Mouse (Mus musculus) cortical plate, adult 2 months (tissue): Measurements from ENCODE around the gene Ptprn2. TPM values are rescaled to one million over a fixed set of nuclear protein-coding genes. Genes with fewer than 3 reads are reported as not detected.
A peak's percentile ranks its signal among the peaks of the same experiment; 100 is the strongest.

Experiments used
- H3K27ac ChIP-seq: fragments of 200-500 bp; 2 replicates; pipeline ENCODE4 v1.5.1; 2012; ENCODE audit warnings: low read length, control low read depth, inconsistent platforms; ENCODE audit not compliant: insufficient read depth
- H3K4me1 ChIP-seq: fragments of 200-500 bp; 2 replicates; pipeline ENCODE4 v1.6.1; 2011; ENCODE audit warnings: low read length; ENCODE audit not compliant: control insufficient read depth, insufficient read depth
- H3K4me3 ChIP-seq: fragments of 200-500 bp; 2 replicates; pipeline ENCODE4 v1.5.1; 2011; ENCODE audit warnings: mild to moderate bottlenecking, low read length, control low read depth; ENCODE audit not compliant: insufficient read depth
- CTCF ChIP-seq: fragments of 200-500 bp; IDR thresholded peaks from 2 replicates; pipeline ENCODE4 v1.5.1; 2011; ENCODE audit warnings: mild to moderate bottlenecking, control low read depth, low read length; ENCODE audit not compliant: insufficient read depth; ENCODE audit errors: extremely low read depth
- POLR2A ChIP-seq: fragments of 200-500 bp; IDR thresholded peaks from 2 replicates; pipeline ENCODE4 v1.6.1; 2011; ENCODE audit warnings: mild to moderate bottlenecking, low read length, control low read depth; ENCODE audit not compliant: insufficient read depth; ENCODE audit errors: extremely low read depth
- polyA plus RNA-seq: library from polyadenylated mRNA; depleted of rRNA; stranded (reverse); fragments of >200 nt; gene quantifications from 2 replicates; pipeline ENCODE4 v1.2.3, GENCODE M21; 2012

Ptprn2 gene
- polyA plus RNA-seq, 1 experiment = 165 TPM

- TF ChIP-seq CTCF = no peak
- TF ChIP-seq POLR2A = no peak
- Histone ChIP-seq H3K4me1 (peaks cover 23% of the 10 kb centered on the region), H3K4me3 (no peak overlapping the region), H3K27ac (no peak overlapping the region)
Measured at GRCm38 (mm10) chr12:116597670-116598069, 112.2 kb downstream of the Ptprn2 start.

DNA sequence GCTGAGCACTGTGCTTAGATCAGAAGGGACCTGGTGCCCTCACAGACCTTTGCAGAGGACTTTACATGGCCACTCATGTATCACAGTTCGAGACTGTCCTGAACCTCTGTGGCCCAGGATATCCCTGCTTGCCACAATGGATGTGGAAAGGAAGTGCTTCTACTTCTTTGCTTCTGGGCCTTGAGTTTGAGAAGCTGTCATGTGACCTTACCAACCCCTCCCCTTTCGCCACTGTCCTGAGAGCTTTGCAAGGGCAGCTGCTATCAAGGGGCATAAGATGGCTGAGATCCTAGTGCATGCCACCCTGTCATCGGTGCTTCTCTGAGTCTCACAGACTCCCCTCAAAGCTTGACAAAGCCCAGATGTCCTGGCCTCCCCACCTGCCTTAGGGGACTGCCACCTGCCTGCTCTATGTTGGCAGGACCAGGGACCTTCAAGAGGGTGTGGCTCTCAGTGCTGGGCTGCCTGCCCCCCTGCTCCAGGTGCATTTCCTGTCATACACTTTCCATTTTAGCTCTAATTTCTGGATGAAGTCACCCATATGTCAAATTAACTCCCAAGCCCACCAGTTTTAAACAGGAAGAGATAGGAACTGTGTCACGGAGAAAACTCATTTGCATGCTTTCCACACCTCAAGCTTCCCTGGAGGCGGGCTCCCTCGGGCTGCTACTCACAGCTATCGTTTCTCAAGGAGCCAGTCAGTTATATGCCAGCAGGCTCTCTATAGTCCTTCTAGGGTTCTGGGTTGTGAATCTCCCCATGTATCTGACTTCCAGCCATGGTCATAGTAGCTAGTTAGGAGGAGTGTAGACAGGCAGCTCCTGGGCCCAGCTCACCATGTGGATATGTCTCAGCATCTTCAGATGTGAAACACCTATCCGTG, 112.8 kb downstream of the Ptprn2 start:
- peak overlapping the region; percentile 17 for H3K27ac ChIP-seq
- TF ChIP-seq CTCF (no peak), POLR2A (no peak)
- H3K4me1 ChIP-seq = peaks cover 23% of the 10 kb centered on the region
- no peak overlapping the region for H3K4me3 ChIP-seq

DNA sequence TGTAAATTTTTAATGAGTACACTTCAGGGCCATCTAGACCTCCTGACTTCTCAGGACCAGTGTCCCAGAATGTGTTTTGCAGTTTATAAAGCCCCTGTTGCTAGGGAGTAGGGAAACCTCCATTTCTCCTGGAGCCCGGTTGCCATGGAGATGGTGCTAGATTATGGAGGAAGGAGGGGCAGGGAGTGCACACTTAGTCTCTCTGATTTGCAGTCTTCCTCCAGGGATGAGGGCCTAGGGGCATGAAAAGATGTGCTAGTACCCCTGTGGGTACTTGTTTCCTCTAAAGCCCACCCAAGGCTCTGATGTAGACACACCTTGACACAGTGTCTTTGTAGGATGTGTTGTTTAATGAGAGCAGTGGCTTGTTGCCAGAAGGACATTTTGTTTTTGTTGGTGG, 114.0 kb downstream of the Ptprn2 start:
- H3K27ac ChIP-seq = peak overlapping the region; percentile 21; the same call in 1 of the 2 replicates
- H3K4me3 ChIP-seq = no peak overlapping the region
- no peak for TF ChIP-seq CTCF
- peaks cover 21% of the 10 kb centered on the region for H3K4me1 ChIP-seq

DNA sequence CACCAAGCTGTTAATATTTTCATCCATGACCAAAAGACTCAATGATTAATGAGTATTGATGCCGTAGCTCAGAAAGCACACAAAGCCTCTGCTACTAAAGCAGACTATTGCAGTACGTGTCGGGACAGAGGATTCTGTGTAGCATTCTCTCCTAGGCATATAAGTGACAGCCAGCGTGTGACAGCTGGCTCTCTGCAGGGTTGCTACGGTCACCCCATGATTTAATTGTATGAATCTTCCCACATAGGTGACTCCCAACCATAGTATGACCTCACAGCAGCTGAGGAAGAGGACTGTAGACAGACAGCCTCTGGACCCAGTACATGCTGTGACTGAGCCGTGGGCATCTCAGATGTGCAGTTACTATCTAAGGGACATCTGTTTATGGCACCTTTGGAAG, 114.5 kb downstream of the Ptprn2 start:
- peak overlapping the region; percentile 80 for H3K27ac ChIP-seq
- no peak overlapping the region for H3K4me3 ChIP-seq
- H3K4me1 ChIP-seq = peaks cover 17% of the 10 kb centered on the region
- no peak for TF ChIP-seq POLR2A
- TF ChIP-seq CTCF = no peak

GRCm38 (mm10) chr12:116601395-116601794, 115.9 kb downstream of the Ptprn2 start:
- TF ChIP-seq CTCF = no peak
- TF ChIP-seq POLR2A = no peak
- peaks cover 20% of the 10 kb centered on the region for H3K4me1 ChIP-seq
- H3K27ac ChIP-seq = no peak overlapping the region
- no peak overlapping the region for H3K4me3 ChIP-seq

- peaks cover 20% of the 10 kb centered on the region for H3K4me1 ChIP-seq
- no peak for TF ChIP-seq CTCF
- TF ChIP-seq POLR2A = no peak
- H3K4me3 ChIP-seq = no peak overlapping the region
- H3K27ac ChIP-seq = 0 out of 2 replicates have a peak overlapping the region, but pooled peaks have one; percentile 10
Measured at GRCm38 (mm10) chr12:116601921-116602320, 116.4 kb downstream of the Ptprn2 start.

DNA sequence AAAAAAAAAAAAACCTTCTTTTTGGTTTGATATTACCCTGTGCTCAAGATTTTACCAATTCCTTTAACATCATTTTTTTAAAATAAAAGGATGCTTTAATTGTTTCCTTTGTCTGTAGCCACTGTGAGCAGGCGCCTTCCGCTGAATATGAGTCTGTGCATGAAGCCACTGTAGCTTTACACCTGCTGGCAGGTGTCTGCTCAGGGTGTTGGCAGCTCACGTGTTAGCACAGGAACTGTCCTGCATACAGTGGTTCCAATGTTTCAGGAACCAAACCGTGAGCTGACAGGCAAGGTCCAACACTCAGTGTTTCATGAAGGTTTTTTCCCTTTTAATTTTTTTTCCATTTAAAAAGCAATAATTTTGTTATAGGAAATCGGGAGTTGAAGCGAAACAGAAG, 123.1 kb downstream of the Ptprn2 start:
- H3K4me3 ChIP-seq = no peak overlapping the region
- no peak overlapping the region for H3K27ac ChIP-seq
- peaks cover 3% of the 10 kb centered on the region; the same call in 1 of the 2 replicates for H3K4me1 ChIP-seq
- TF ChIP-seq POLR2A (no peak), CTCF (no peak)

DNA sequence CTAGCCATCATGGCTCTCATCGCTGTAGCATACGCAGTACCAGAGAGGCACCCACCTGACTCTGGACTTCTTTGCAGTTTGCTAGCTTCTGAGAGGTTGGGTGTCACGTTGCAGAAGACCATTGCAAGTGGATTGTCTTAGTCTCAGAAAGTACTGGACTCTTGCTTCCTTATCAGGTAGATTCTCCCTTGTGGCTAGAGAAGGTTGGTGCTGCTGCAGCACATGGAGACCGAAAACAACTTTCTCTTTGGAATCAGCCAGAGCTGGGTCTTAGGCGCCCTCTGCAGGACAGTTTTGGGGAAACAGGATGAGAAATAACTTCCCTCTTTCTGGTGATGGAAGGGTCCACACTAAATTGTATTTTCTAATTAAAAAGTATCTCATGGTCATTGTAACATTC, 134.3 kb downstream of the Ptprn2 start:
- TF ChIP-seq POLR2A = no peak
- peak; percentile 82 for TF ChIP-seq CTCF
- Histone ChIP-seq H3K4me3 (no peak overlapping the region), H3K27ac (no peak overlapping the region), H3K4me1 (peaks cover 3% of the 10 kb centered on the region; the same call in 1 of the 2 replicates)

DNA sequence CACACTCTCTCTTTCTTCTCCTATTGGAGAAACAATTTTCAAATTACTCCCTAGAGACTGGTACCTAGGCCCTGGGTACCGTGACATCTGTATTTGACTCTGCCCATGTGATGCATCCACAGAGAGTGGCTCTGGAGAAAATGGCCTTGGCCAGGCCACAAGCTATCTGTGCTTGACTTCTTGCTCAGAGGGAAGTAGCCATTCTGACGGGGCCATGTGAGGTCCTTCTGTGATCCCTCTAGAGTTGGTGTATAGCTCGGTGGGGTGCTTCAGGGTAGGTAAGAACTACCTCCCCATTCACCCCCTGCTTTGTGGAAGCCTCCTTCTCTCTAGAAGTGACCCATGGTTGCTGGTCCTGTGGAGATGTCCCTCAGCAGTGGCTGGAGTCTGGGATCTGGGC, 134.8 kb downstream of the Ptprn2 start:
- Histone ChIP-seq H3K27ac (no peak overlapping the region), H3K4me1 (peaks cover 4% of the 10 kb centered on the region; the same call in 1 of the 2 replicates), H3K4me3 (no peak overlapping the region)
- TF ChIP-seq POLR2A = no peak
- TF ChIP-seq CTCF = no peak

GRCm38 (mm10) chr12:116621325-116622040, 136.0 kb downstream of the Ptprn2 start:
- TF ChIP-seq CTCF = no peak
- no peak for TF ChIP-seq POLR2A

More at GRCm38 (mm10) chr12:116621325-116622040, 136.0 kb downstream of the Ptprn2 start:
- Histone ChIP-seq H3K27ac (no peak overlapping the region), H3K4me1 (peaks cover 8% of the 10 kb centered on the region; the same call in 1 of the 2 replicates), H3K4me3 (no peak overlapping the region)
